Mouse (Mus musculus): Measurements from ENCODE around the gene Prss57. TPM values are rescaled to one million over a fixed set of nuclear protein-coding genes. Genes with fewer than 3 reads are reported as not detected.

Prss57 gene
- total RNA-seq, 2 experiments from 2014 or later, result not detected

DNA sequence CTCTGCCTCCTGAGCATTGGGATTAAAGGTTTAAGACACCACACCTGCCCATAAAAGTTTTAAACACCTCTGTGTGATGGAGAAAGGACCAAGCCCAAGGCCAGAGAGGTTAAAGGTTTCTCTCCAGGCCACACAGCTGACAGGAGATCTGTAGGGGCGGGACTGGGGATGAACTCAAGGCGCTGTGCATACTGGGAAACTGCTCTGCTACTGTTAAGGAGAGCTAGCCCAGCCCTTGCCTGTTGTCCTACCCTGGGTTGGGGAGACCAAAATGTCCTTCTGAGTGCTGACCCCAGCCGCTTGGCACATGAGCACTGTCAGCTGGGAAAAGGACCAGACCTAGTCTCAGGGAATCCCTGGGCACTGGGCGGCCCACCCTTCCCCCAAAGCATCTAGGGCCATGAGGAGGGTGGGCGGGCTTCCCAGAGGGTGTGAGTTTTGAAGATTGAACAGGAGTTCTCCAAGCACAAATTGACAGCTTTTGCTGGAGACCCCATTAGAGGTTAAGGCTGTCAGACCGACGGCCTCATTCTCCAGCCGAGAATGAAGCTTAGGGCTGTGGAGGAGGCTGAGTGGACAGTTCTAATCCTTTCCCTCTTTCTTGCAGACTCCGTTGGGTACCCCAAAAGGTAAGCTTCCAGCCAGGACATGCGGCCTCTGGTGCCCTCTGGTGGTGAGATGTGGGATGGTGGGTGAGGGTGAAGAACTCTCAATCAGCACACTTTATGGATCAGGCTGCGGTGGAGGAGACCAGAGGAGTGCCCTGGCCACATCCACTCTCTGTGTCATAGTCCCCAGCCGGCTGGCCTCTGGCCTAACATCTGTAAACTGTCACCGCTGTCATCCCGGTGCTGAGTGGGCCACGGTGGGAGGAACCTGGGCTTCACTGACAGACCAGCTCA lies 21.2 kb upstream of the Prss57 start:
- intact Hi-C loops (cut with DNase I), result loop anchor here (1.0 to 2.0 kb wide), 2 partner anchors 19 to 43 kb away; partner anchors contain the start of gene Palm
- peak; percentile 85 to 92 for DNase-seq

DNA sequence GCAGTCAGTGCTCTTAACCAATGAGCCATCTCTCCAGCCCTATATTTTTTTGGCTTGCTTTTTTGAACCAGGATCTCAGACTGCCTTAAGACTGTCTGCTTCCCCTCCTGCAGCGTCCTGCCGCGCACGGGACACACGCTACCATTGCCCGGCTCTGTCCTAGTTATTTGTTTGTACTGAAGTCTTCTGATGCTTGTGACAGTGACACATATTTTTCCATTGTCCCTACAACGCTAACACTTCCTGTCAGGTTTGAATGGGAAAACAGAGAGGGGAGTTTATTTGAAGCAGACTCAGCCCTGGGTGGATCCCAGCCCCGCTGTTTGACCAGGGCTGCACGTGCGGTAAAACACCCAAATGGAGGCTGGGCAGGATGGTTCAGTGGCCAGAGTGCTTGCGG lies 18.0 kb upstream of the Prss57 start:
- no peak for DNase-seq
- intact Hi-C loops (cut with DNase I), result loop anchor here (1.0 kb wide), 1 partner anchor 14 kb away; no protein-coding TSS in a partner anchor

DNA sequence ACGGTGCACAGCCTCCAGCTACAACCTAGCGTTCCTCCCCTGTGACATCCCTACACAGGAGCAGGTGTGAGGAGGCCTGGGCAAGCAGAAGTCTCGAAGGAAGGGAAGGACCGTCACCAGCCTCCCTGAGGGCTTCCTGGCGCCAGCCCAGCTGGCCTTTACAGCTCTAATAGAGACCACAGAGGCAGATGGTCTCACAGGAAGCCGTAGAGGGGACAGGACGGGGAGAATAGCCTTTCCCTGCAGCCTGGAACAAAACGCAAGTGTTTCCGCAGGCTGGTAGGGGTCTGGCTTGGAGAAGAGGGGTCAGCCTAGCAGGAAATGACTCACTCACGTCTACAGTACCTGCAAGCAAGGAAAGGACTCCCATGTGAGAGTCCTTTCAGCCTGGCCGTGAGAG lies 17.1 kb upstream of the Prss57 start:
- DNase-seq, result peak; percentile 67 to 70
- intact Hi-C loops (cut with DNase I), result loop anchor here (1.0 kb wide), 1 partner anchor 14 kb away; no protein-coding TSS in a partner anchor

DNA sequence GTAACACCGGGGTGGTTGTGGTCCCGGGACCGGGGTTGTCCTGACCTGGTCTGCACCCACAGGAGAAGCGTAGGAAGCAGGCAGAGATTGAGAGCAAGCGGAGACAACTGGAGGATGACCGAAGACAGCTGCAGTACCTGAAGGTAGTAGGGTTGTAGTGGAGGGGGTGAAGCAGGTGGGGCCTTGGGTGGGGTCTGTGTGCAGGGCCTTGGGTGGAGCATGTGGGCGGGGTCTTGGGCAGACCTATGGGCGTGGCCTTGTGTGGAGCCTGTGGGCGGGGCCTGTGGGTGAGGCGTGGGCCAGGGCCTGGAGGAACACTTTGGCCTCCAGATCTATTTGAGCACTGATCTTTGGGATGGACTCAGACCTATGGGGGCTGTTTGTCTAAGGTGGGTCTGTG lies 16.2 kb upstream of the Prss57 start:
- intact Hi-C loops (cut with DNase I), result no loop called here
- no peak for DNase-seq

DNA sequence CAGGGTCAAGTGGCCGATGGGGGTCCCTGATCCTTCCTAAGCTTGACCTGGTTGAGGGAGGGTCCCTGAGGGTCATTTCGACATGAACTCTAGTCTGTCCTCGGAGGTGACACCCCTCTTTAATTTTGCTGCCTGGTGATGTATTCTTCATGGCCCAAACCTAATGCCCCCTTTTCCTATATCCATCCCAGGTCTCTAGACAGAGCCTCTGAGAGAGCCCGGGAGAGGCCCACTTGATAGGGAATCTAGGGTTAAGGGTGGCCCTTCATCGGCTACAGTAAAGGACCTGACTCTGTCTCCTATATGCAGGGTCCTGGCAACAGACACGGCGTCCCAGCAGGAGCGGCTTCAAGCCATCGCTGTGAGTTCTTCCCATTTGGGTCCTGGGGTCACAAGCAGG lies 15.6 kb upstream of the Prss57 start:
- intact Hi-C loops (cut with DNase I), result no loop called here
- DNase-seq, result no peak

DNA sequence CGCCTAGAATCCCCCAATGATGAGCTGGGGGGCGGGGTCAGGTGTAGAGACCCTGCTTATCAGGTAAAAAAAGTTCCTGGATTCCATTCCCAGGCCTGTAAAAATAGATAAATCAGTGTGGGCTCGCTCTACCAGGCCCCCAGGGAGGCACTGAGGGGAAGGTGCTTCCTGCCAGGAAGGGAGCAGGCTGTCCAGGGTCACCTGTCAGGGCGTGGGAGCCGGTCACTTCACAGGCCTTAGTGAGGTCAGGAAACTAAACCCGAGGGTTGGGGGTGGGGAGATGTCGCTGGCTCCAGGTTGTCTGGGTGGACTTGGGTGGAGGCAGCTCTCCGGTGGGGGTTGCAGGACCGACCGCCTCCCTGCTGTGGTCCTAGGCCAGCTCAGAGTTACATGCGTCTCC lies 14.9 kb upstream of the Prss57 start:
- intact Hi-C loops (cut with DNase I), result no loop called here

DNA sequence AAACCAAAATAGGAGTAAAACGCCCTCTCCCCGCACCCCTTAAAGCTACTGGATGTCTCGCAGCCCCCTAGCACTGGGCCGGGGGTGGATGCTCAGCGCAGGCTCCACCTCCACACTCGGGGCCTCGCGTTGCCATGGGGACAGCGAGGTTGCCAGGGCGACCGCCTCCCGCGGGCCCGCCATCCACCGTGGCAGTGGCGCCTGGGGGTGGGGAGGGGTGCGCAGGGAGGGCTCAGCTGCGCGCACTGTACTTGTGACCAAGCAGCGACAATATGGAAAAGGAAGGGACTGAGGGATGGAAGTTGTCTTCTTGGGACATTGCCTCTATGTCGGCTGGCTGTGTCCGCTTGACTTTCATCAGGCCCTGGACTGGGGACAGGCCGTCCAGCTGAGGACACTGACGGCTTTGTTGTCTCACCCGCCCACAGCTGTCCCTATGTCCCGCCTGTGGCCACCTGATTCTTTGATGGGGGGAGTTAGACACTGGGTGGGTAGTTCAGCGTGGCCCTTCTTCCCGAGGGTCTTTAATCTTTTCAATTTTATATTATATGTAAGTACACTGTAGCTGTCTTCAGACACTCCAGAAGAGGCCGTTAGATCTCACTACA lies 13.1 kb upstream of the Prss57 start:
- peak in 1 of 2 experiments; percentile 55 for DNase-seq

More for the DNA sequence above, 14.9 kb upstream of the Prss57 start:
- DNase-seq, result peak; percentile 66 to 71

DNA sequence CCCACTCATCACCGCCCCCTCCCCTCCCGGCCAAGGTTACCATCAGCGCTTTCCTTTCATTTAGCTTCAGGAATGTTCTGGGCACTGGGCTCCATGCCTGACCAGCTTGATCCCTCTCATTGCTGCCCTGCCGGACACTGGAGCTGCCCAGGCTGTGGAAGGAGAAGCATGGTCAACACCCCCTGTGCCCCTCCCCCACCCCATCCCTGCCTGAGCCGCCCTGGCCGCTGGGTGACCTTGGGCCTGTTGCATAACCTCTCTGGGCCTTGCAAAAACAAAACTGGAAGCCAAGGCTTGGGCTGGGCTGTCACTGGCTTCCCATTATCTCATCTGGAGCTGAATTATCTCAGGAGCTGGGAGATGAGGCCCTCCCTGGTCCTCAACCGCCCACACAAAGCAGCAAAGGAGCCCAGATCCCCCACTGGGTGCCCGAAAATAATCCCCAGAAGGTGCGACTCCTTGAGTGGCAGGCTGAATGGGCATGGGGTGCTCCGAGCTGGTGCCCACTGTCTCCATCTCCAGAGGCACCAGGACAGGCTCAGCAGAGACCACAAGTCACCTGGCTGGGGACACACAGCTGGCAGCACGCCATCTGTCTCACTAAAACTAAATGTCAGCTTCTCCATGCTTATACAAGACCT lies 11.7 kb upstream of the Prss57 start:
- DNase-seq, result peak; percentile 63 to 65
- intact Hi-C loops (cut with DNase I), result no loop called here

More for the DNA sequence above, 13.1 kb upstream of the Prss57 start:
- intact Hi-C loops (cut with DNase I), result no loop called here

DNA sequence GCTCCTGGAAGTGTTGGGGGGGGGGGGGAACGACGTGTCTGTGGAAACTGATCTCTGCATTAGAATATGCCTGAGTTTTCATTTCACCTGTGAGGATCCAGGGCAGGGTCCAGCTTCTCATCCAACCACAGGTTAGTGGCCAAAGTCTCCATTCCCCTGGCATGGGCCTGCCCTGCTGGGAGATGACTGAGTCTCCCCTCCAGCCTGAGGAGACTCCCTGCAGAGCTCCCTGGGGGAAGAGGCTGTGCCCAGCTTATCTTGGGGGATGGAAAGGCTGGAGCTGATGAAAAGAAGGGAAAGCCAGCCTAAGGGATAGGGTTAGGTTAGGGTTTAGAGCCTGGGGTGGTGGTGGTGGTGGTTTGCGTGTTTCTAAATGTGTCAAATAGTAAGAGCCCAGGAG lies 11.1 kb upstream of the Prss57 start:
- no peak for DNase-seq
- intact Hi-C loops (cut with DNase I), result no loop called here

DNA sequence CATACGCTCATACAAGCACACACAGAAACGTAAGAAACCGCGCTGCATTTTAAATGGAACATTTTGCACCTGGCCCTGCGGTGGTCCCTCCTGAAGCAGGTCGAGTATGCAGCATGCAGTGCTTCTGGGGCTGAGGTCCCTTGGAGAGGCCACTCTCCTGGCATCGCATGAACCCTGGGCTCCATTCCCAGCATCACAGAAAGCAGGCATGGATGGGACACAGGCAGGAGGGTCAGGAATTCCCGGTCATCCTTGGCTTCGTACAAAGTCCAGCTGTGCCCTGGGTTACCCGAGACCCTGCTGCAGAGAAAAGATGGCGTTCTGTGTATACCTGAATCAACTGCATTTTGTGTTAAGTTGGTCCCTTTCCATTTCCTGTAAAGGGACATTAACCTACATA lies 9.7 kb upstream of the Prss57 start:
- DNase-seq, result no peak
- intact Hi-C loops (cut with DNase I), result no loop called here

DNA sequence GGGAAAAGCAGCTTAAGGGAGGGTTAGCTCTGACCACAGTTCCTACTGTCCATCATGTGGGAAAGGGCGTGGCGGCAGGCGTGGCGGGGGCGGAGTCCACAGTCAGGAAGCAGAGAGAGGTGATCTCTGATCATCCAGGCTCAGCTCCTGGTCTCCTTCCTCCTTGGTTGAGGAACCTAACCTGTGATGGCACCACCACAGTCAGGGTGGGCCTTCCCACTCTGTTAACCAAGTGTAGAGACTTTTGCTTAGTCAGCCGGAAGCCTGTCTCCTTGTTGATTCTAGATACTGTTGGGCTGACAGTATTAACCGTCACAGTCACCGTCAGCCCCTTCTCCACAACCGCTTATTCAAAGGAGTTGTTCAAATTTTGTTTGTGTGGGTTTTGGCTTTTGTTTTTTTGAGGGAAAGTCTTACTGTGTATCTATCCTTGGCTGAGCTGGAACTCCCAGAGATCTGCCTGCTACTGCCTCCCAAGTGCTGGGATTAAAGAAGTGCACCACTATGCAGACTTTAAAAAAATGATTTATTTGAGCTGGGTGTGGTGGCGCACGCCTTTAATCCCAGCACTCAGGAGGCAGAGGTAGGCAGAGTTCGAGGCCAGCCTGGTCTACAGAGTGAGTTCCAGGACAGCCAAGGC lies 7.6 kb upstream of the Prss57 start:
- DNase-seq, result no peak
- intact Hi-C loops (cut with DNase I), result no loop called here

DNA sequence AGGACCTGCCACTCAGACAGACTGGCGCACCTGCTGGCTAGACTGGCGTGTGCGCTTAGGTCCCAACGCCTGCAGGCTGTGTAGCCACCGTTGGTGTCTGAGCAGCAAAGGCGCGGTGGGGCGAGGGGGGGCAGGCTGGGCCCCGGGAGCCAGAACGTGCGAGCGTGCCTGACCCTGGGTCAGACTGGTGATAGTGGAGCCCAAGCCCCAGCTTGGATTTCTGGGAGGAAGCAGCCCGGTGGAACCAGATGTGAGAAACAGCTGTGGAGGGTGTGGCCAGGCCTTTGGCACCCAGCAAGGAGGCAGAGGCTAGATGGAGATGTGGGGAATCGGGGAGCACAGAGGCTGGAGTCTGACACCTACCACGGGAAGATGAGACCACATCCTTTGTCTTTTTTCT lies 6.6 kb upstream of the Prss57 start:
- DNase-seq, result peak; percentile 56 to 57
- intact Hi-C loops (cut with DNase I), result no loop called here

DNA sequence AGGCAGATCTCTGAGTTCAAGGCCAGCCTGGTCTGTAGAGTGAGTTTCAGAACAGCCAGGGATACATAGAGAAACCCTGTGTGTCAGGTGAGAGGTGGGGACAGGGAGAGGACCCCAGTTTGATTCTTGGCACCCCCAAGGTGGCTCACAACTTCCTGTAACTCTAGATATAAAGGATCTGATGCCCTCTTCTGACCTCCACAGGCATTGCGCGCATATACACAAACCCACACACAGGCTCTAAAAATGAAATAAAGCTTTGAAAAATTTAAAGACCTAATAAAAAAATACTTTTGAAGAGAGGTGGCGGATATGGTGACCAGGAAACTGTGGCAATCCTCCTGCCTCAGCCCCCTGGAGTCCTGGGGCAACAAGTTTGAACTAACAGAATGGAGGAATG lies 5.1 kb upstream of the Prss57 start:
- DNase-seq, result no peak
- intact Hi-C loops (cut with DNase I), result no loop called here

DNA sequence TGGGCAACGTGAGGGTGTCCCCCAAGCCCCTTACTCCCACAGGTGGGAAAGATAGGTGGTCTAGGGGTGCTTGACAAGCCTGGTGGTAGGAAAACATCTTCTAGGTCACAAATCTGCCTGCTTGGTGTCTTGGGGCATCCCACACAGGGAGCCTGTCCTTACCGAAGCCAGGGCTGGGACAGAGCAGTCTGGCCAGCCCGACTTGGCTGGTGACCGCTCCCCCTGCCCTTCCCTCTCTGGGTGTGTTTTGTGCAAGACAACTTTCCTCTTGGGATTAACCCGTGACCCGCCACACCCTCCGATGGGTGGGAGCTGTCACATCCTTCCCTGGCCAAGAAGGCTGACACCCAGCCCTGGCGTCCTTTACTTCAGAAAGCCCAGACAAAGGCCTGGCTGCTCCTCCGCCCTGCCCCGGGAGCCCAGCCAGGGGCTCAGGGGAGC lies 3.8 kb upstream of the Prss57 start:
- intact Hi-C loops (cut with DNase I), result loop anchor here (1.0 kb wide), 1 partner anchor 14 kb away; no protein-coding TSS in a partner anchor
- DNase-seq, result peak; percentile 86 to 88

DNA sequence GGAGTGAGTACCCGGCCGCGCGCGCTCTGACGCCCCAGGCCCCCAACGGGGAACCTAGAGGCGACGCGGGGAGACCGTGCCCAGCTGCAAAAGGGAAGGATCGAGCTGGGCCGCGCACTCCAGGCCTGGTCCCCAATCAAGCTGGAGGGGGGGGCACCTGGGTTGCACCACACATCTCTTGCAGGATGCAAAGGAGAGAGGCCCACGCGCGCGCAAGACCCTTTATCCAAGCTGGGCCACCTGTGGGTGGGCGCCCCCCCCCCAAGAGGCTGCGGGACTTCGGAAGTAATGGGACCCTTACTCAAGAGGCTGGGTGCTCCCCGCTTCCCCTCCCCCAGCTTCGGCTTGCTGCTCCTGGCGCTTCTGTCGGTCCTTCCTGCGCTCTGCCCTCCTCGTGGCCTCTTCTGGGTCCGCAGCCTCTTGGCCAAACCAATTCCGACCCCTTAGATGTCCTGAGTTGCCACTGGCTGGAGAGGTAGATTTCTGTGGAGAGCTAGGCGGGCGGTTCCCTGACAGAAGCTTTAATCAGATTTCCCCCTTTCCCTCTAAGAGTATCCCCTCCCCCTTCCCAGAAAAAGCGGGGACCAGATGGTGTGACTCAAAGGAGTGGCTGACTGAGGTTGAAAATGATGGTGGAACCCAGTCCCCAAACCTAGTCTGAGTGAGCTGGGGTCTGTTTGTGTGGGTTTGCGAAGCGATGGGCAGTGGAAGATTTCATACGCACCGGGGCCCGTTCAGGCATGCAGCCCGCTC lies 3.2 kb upstream of the Prss57 start:
- peak in 1 of 2 experiments; percentile 59 for DNase-seq
- intact Hi-C loops (cut with DNase I), result loop anchor here (1.0 kb wide), 2 partner anchors 14 to 18 kb away; no protein-coding TSS in a partner anchor

DNA sequence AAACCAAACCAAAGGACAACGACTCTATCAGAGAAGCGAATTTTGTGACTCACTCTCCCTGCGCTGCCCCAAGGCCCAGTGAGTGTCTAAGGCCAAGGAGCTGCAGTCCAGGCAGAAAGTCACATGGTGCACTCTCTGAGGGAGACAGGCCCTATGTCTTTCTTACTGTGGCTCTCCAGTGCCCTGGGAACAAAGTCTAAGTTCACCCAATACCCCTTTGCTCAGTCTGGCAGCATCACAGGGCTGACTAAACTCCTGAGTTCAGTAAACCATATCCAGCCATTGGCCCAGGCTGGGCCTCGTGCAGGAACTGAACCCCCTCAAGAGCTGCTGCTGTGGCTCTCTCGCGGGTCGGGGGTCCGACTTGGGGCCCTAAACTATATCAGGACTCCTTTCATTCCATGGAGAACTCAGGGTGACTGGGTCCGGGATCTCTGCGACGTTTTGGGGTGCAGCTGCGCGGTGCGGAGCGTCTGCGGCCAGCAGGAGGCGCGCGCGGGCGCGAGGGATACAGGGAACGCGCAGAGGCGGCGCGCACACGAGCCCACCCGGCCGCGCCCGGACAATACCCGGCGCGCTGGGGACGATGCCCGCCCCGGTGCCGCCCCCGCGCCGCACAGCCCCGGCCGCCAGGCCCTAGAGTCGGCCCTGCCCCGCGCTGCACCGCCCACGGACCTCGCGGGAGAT lies 2.4 kb upstream of the Prss57 start, which contains the start of gene Palm:
TSS of gene Palm (plus strand) at position 522 of the 687 bp plus-strand sequence.
- intact Hi-C loops (cut with DNase I), result loop anchor here (1.0 kb wide), 1 partner anchor 19 kb away; no protein-coding TSS in a partner anchor
- peak; percentile 82 to 89 for DNase-seq

DNA sequence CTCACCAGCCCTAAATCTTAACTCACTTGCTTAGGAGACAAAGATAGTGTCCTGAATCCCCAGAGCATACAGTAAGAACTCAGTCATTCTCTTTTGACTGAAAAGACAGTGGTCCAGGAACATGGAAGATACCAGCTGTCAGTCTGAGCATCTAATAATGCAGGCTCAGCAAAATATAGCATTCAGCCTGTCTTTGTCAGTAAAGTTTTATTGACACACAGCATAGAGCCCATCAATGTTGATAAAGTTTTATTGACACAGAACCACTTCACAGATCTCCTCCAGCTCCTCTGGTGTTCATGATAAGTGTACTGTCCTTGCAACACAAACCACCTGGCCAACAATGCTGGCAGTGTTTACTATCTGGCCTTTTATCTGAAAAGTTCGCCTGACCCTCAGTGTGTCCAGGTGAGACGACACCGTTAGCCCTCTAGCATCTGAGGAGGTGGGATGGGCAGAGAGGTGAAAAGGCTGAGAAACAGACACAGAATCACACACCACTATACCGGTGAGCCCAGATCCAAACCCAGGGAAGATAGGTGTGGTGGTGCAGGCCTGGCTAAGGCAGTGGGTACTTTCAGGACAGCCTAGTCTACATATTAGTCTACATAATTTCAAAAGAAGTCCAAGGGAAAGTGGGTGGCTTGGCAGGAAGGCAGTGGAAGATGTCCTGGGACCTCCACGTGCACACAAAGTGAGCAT lies 1.7 kb upstream of the Prss57 start:
- intact Hi-C loops (cut with DNase I), result loop anchor here (1.0 kb wide), 1 partner anchor 20 kb away; no protein-coding TSS in a partner anchor
- no peak for DNase-seq

DNA sequence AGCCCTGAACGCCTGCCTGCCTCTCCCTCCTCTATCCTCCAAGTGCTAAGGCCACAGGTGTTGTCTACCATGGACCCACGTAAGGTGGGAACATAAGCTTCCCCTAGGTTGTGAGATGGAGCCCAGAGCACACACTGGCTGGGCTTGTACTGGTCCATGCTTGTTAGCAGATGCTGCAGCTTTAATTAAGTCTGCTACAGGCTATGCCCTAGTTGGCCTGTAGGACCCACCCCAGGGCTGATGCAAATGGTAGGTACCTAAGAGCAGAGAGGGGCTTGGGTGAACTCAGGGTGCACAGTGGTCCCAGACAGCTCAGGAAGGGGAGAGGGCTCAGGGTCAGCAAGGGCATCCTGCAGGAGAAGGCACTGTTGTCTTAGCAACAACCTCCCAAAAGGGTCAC lies 1.2 kb downstream of the Prss57 start:
- intact Hi-C loops (cut with DNase I), result loop anchor here (2.0 to 10.0 kb wide), 2 partner anchors 95 to 195 kb away; no protein-coding TSS in a partner anchor
- no peak for DNase-seq

Measured in heart, postnatal 10 days (tissue).